In the genomic region with DNA sequence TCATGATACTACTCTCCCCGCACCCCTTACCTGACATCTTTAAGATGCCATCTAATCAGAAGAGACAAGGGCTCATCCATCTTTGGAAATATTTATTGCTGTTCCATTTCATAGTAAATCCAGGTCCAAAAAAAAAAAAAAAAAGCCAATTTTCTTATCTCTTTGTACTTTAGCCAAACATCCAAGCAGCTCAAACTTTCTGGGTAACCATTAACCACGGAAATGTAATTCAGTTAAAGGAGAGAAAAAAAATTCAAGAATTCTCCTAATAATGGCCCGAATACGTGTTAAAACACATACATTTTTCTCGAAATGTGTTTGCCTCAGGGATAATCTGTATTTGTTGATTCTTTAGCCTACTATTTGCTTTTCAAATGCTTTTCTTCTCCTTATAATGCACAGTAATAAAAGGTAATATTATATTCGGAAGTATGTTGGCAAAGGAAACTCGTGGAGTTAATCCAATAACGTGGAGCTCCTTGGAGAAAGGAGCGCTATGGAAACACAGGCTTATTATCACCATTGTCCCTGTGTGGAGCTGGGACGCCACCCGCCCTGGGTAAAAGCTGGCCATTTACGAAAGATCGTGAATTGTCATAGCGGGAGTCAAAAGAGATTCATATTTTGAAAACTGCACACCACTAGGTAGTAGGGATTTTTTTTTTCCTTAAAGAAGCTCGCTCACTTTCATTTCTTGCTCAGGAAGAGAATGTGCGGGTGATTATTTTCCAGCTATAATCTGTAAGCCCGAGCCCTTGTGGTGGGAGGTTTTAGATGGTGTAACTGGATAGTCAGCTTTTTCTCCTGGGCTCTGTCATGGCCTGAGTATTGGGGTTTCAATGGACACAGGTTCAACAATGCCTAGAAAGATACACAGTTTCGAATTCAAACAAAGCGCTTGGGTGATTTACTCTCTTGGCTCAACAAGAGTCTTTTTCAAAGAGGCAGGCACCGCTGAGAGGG, we compare ENCODE assay signal across 15 mouse cellular contexts.
A peak's percentile ranks its signal among the peaks of the same experiment; 100 is the strongest.
DNase-seq lines count a peak whose midpoint lies in the region; ATAC-seq and TF ChIP-seq lines count a peak whose summit lies in the region.
"Had no signal": no experiment of that assay in that cellular context is flagged by ENCODE, and none has a peak within 500 bp of the region (broad histone marks: within the 10 kb centered on the region; RNA-seq: fewer than 3 reads in every experiment).

No protein-coding gene starts in this region.

- no peaks in the 10 kb centered on the region for H3K79me2 ChIP-seq in liver, adult 2 months (ENCODE audit: control insufficient read depth, insufficient read depth, low read length)

- peak overlapping the region; percentile 1 for H3K4me3 ChIP-seq in liver, adult 2 months (ENCODE audit: insufficient read depth, low read depth, low read length)
- no peak overlapping the region for H3K4me3 ChIP-seq in liver, embryonic 12.5 days
- H3K4me3 ChIP-seq in midbrain, embryonic 16.5 days (ENCODE audit: low read depth, low read length), result no peak overlapping the region
- H3K4me3 ChIP-seq in midbrain, embryonic 11.5 days (ENCODE audit: low read depth, low read length), result no peak overlapping the region
- no peak overlapping the region for H3K4me3 ChIP-seq in limb, embryonic 14.5 days (replicated peaks; ENCODE audit: low read length)
- H3K4me3 ChIP-seq: forebrain, embryonic 12.5 days had no signal

- no peak for TF ChIP-seq POLR2A in liver, adult 2 months (IDR thresholded peaks at IDR 0.05; ENCODE audit: extremely low read depth, insufficient read depth, low read length)
- no peak for TF ChIP-seq POLR2A in limb, embryonic 14.5 days (IDR thresholded peaks at IDR 0.05; ENCODE audit: borderline replicate concordance, extremely low read depth, insufficient read depth, insufficient read length)

- H3K4me2 ChIP-seq in liver, embryonic 12.5 days, result no peak overlapping the region
- peak overlapping the region; percentile 10; the same call in 1 of the 2 replicates for H3K4me2 ChIP-seq in midbrain, embryonic 16.5 days (ENCODE audit: low read length)
- H3K4me2 ChIP-seq in midbrain, embryonic 11.5 days, result no peak overlapping the region
- 0 out of 2 replicates have a peak overlapping the region, but pooled peaks have one; percentile 13 for H3K4me2 ChIP-seq in limb, embryonic 14.5 days (replicated peaks; ENCODE audit: low read depth, low read length, severe bottlenecking)
- H3K4me2 ChIP-seq: forebrain, embryonic 12.5 days had no signal

- DNase-seq in liver, adult 2 months (ENCODE audit: extremely low read depth, low read depth, low spot score), result peak; percentile 86
- no peak for DNase-seq in midbrain, embryonic 11.5 days (ENCODE audit: low spot score, missing footprints)
- no peak for DNase-seq in limb, embryonic 14.5 days (ENCODE audit: low spot score)
- DNase-seq in frontal cortex, adult 2 months (ENCODE audit: extremely low spot score in 1 of 2, low spot score in 1 of 2), result no peak
- DNase-seq: cerebellum, adult 11-12 months; kidney, postnatal 36 days; right cerebral cortex, adult 18-20 months; spleen, adult 18-20 months had no signal

- H3K27ac ChIP-seq in liver, adult 2 months (replicated peaks; ENCODE audit: insufficient read depth, low read depth, low read length), result peak overlapping the region; percentile 52
- H3K27ac ChIP-seq in liver, embryonic 12.5 days, result no peak overlapping the region
- peak overlapping the region; percentile 59 for H3K27ac ChIP-seq in midbrain, embryonic 16.5 days (ENCODE audit: low read length)
- no peak overlapping the region for H3K27ac ChIP-seq in midbrain, embryonic 11.5 days (ENCODE audit: low read depth, low read length)
- no peak overlapping the region; the same call in 1 of the 2 replicates for H3K27ac ChIP-seq in limb, embryonic 14.5 days (replicated peaks; ENCODE audit: low read depth, low read length)
- H3K27ac ChIP-seq: forebrain, embryonic 12.5 days; macrophage had no signal

- H3K9me3 ChIP-seq in liver, embryonic 12.5 days (replicated peaks), result no peaks in the 10 kb centered on the region
- H3K9me3 ChIP-seq in midbrain, embryonic 16.5 days (replicated peaks; ENCODE audit: control insufficient read depth, low read length, poor library complexity, severe bottlenecking), result no peaks in the 10 kb centered on the region
- no peaks in the 10 kb centered on the region for H3K9me3 ChIP-seq in midbrain, embryonic 11.5 days (ENCODE audit: control insufficient read depth, low read length)
- no peaks in the 10 kb centered on the region for H3K9me3 ChIP-seq in limb, embryonic 14.5 days (ENCODE audit: control insufficient read depth, low read length)
- H3K9me3 ChIP-seq: forebrain, embryonic 12.5 days had no signal

- ATAC-seq in liver, embryonic 12.5 days, result no peak
- ATAC-seq in midbrain, embryonic 16.5 days, result no peak
- no peak for ATAC-seq in midbrain, embryonic 11.5 days (ENCODE audit: low FRiP score)
- no peak for ATAC-seq in limb, embryonic 14.5 days (ENCODE audit: low FRiP score, low read depth)
- no peak for ATAC-seq in megakaryocyte-erythroid progenitor cell, adult 5-6 weeks (replicated peaks; ENCODE audit: low FRiP score, low TSS enrichment, poor library complexity, severe bottlenecking)
- ATAC-seq: inflammation-experienced regulatory T-cells, adult 6 months had no signal

- no peak for TF ChIP-seq CTCF in liver, adult 2 months (IDR thresholded peaks at IDR 0.05; ENCODE audit: low read depth, low read length)

- no peak overlapping the region for H3K9ac ChIP-seq in liver, adult 2 months (ENCODE audit: low read depth, low read length)
- no peak overlapping the region for H3K9ac ChIP-seq in liver, embryonic 12.5 days
- no peak overlapping the region for H3K9ac ChIP-seq in midbrain, embryonic 16.5 days (ENCODE audit: low read depth, low read length)
- no peak overlapping the region for H3K9ac ChIP-seq in midbrain, embryonic 11.5 days (ENCODE audit: low read length)
- H3K9ac ChIP-seq in limb, embryonic 14.5 days (ENCODE audit: low read depth, low read length, severe bottlenecking), result no peak overlapping the region
- H3K9ac ChIP-seq: forebrain, embryonic 12.5 days had no signal

- no peaks in the 10 kb centered on the region for H3K27me3 ChIP-seq in liver, adult 2 months (ENCODE audit: control insufficient read depth, insufficient read depth, low read length)
- H3K27me3 ChIP-seq in liver, embryonic 12.5 days (replicated peaks), result no peaks in the 10 kb centered on the region
- H3K27me3 ChIP-seq in midbrain, embryonic 16.5 days (ENCODE audit: control insufficient read depth, insufficient read depth, low read depth, low read length), result no peaks in the 10 kb centered on the region
- no peaks in the 10 kb centered on the region for H3K27me3 ChIP-seq in midbrain, embryonic 11.5 days (ENCODE audit: control insufficient read depth, insufficient read depth, low read length)
- H3K27me3 ChIP-seq in limb, embryonic 14.5 days (ENCODE audit: control insufficient read depth, insufficient read depth, low read length), result no peaks in the 10 kb centered on the region

- H3K4me1 ChIP-seq in liver, adult 2 months (ENCODE audit: control insufficient read depth, insufficient read depth, low read length), result peaks cover 9% of the 10 kb centered on the region
- H3K4me1 ChIP-seq in liver, embryonic 12.5 days, result no peaks in the 10 kb centered on the region
- H3K4me1 ChIP-seq in midbrain, embryonic 16.5 days (ENCODE audit: control insufficient read depth, insufficient read depth, low read length), result peaks cover 11% of the 10 kb centered on the region
- H3K4me1 ChIP-seq in midbrain, embryonic 11.5 days (ENCODE audit: control insufficient read depth, insufficient read depth, low read length), result 0 out of 2 replicates have a peak, but pooled peaks cover 5% of the 10 kb centered on the region
- peaks cover 28% of the 10 kb centered on the region for H3K4me1 ChIP-seq in limb, embryonic 14.5 days (ENCODE audit: control insufficient read depth, insufficient read depth, low read length)

- WGBS in liver, adult 2 months, result 31% methylated on average over 20 of the region's 20 CpGs
- WGBS in liver, embryonic 12.5 days (ENCODE audit: insufficient replicate concordance), result 67% methylated on average over 20 of the region's 20 CpGs
- WGBS in midbrain, embryonic 16.5 days, result 42% methylated on average over 20 of the region's 20 CpGs
- 65% methylated on average over 20 of the region's 20 CpGs for WGBS in midbrain, embryonic 11.5 days
- 61% methylated on average over 20 of the region's 20 CpGs for WGBS in limb, embryonic 14.5 days

- H3K36me3 ChIP-seq in liver, adult 2 months (ENCODE audit: control insufficient read depth, insufficient read depth, low read length), result no peaks in the 10 kb centered on the region
- no peaks in the 10 kb centered on the region for H3K36me3 ChIP-seq in liver, embryonic 12.5 days
- no peaks in the 10 kb centered on the region for H3K36me3 ChIP-seq in midbrain, embryonic 16.5 days (ENCODE audit: control insufficient read depth, insufficient read depth, low read length)
- no peaks in the 10 kb centered on the region for H3K36me3 ChIP-seq in midbrain, embryonic 11.5 days (ENCODE audit: control insufficient read depth, insufficient read depth, low read length)
- H3K36me3 ChIP-seq in limb, embryonic 14.5 days (ENCODE audit: control insufficient read depth, insufficient read depth, low read length), result no peaks in the 10 kb centered on the region
- H3K36me3 ChIP-seq: forebrain, embryonic 12.5 days; G1E had no signal

Comparison
In these comparisons a context has a peak if more than half of its experiments do, and no peak if none do; other contexts are left out.
1. H3K27ac ChIP-seq: peak in liver, adult 2 months (single experiment) and midbrain, embryonic 16.5 days (single experiment); none in liver, embryonic 12.5 days (single experiment), midbrain, embryonic 11.5 days (single experiment) and limb, embryonic 14.5 days (single experiment).
2. H3K4me2 ChIP-seq: peak in midbrain, embryonic 16.5 days (single experiment) and limb, embryonic 14.5 days (single experiment); none in liver, embryonic 12.5 days (single experiment) and midbrain, embryonic 11.5 days (single experiment).